Mouse (Mus musculus): ENCODE measurements at regions not wholly inside any gene's neighbourhood (a gene's known extent, or its start where the extent isn't known, plus 50 kb on each side); places are given as distances from the start of the nearest gene placed in this dataset.

GRCm38 (mm10) chr13:43967516-43967915 is 182.9 kb downstream of the Cd83 start:
- DNase-seq (ENCODE audit: low spot score) = no peak

- DNase-seq (ENCODE audit: low spot score) = no peak
Observed at GRCm38 (mm10) chr13:43972906-43973305, 188.3 kb downstream of the Cd83 start.

GRCm38 (mm10) chr13:43975281-43975680 is 190.7 kb downstream of the Cd83 start:
- DNase-seq (ENCODE audit: low spot score) = no peak

DNA sequence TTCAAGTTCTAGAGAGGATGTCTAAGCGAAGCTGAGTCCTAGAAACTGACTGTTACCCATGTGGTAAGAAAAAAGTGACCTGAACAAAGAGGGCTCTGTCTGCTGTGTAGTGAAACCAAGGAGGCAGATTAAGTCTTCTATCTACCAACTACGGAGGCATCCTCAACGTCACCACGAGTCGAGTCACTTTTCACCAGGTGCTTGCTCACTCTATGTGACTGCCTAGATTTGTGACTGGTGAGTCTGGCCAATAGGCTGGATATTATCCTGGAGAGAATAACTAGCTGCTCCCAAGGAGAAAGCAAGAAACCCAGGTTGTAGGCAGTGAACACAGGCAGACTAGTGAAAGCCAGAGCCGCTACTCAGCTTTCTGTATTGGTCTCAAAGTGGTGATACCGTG is 191.2 kb downstream of the Cd83 start:
- DNase-seq (ENCODE audit: low spot score) = no peak

- no peak for DNase-seq (ENCODE audit: low spot score)
Observed at GRCm38 (mm10) chr13:43976676-43977075, 192.1 kb downstream of the Cd83 start.

- DNase-seq (ENCODE audit: low spot score) = no peak
Observed at GRCm38 (mm10) chr13:43987338-43987737, 202.8 kb downstream of the Cd83 start.

DNA sequence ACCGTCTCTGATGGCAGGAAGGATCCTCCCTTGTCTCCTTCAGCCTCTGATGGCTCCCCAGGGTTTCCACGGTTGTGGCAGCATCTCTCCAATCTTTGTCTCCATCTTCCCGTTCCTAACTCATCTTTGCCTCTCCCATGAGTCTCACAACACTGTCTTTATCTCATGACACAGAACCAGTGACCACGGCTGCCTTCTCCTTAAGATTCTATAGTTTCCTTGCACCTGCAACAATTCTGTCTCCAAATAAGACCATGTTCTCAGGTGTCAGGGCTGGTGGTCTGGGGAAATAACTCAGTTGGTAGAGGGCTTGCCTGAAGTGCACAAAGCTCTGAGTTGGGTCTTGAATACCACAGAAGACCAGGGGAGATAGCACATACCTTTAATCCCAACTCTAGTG is 203.8 kb downstream of the Cd83 start:
- no peak for DNase-seq (ENCODE audit: low spot score)

DNA sequence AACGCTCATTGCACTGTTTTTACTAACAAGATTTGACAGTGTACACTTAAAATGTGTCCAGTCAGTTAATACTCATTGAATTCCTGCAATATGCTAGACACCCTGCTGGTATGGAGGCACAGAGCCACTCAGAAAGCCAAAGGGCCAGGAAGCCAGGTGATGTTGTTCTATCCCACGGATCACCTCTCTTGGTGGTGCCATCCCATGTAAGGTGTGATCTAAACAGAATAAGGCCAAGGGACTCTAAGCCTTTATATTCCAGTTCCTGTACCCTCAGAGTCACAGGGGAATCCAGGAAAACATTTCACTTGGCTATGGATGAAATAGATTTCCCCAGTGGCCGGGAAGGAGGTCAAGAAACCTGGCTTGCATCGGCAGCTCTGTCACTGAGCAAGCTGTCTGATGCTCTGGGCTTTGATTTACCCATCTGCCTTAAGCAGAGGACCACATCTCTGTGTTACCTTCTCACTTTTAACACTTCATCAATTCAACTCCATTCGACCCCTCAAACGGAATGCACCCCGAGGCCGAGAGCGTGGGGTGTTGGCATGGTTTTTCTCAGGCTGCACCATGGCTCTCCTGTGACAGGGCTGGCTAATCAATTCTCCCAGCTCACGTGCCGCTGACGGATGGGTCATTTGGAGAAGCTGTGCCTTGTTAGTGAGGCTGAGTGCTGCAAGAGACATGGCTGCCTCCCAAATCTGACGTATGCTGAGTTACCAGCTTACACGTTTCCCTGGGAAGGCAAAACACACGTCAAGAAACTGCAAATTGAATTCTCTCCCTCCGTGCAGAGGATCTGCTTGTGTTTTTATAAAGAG is 205.9 kb downstream of the Cd83 start:
- DNase-seq (ENCODE audit: low spot score) = peak; percentile 78

GRCm38 (mm10) chr13:43991774-43992173 is 207.2 kb downstream of the Cd83 start:
- DNase-seq (ENCODE audit: low spot score) = peak; percentile 76

DNA sequence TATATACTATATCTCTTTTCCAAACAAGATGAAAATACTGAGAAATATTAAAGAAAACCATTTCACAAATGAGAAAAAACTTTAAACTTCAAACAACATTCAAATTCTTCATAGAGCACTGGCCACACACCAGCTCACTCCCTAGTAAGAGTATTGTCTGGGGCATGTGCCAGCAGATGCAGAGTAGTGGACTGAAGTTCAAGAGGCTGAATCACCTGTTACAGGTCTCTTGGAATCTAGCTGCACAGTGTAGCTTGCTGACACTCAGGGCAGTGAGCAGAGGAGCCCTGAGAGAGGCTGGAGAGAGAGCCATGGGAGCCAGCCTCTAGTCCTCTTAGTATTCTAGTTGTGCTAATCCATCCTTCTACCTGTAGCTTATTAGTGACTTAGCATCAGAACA is 208.4 kb downstream of the Cd83 start:
- DNase-seq (ENCODE audit: low spot score) = no peak

- no peak for DNase-seq (ENCODE audit: low spot score)
Observed at GRCm38 (mm10) chr13:43994361-43994760, 209.8 kb downstream of the Cd83 start.

GRCm38 (mm10) chr13:43995623-43996022 is 211.0 kb downstream of the Cd83 start:
- DNase-seq (ENCODE audit: low spot score) = no peak

DNA sequence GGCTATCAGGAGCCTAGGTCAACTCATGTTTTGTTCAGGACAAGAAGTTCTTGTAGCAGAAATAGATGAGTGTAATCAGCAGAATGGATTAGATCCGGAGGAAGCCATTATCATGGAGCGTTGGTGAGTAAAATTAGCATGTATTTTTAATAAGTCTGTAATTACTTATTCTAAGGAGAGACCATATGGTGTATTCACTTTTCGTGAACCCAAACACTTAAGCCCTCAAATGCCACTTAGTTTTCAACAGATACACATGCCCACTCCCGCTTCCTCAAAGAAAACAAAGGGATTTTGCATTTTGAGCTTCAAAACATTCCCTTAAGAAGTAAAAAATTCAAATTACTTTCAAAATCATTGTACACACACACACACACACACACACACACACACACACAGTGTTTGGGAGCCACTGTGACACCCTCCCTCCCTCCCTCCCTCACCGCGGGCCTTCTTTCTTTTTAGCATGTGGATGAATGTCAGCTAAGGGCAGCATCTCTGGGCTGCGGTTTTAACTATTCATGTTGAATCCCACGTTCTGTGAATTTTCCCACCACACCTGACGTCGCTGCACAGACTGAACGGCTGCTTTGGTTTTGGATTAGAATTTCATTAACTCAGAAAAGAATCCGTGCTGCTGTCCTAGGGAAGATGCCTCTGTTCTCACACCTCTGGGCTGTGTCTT is 217.4 kb downstream of the Cd83 start:
- no peak for DNase-seq (ENCODE audit: low spot score)

- no peak for DNase-seq (ENCODE audit: low spot score)
Observed at GRCm38 (mm10) chr13:44012868-44013267, 228.3 kb downstream of the Cd83 start.

- DNase-seq (ENCODE audit: low spot score) = no peak
Observed at GRCm38 (mm10) chr13:44018489-44019303, 234.1 kb downstream of the Cd83 start.

GRCm38 (mm10) chr13:44019304-44019583 is 234.7 kb downstream of the Cd83 start:
- DNase-seq (ENCODE audit: low spot score) = no peak

DNA sequence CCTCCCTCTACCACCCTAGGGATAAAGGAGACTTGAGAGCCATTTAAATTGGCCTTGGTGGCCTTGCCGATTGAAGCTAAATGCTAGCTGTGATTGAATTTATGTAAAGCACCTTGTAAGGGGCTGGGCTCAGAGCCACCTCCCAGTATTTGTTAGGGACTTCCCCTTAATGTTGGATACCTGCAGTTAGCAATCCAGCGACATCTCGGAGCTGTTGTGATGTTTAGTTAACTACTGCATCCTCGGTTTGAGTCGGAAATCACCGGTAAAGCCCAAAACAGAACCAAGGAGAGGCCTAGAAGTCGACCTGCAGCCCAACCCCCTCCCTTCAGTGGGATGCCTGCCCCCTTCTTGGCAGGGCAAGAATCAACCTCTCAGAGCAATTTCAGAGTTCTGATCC is 236.3 kb downstream of the Cd83 start:
- no peak for DNase-seq (ENCODE audit: low spot score)

DNA sequence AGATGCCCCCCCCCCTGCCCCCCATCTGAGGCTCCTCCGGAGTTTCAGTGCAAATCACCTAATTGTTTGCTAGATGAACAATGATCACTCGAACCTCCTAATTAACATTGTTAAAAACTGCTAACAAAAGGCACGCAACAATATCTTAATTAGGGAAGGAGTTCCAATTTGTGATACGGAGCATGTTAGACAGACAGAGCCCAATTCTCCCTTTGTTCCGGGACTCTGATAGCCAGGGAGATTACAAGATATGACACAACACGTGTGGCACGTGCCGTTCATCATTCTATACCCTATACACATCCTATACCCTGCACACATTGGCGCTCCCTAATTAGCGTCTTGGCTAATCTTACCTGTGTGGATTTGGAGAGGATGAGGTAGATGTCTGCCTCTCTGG is 237.5 kb downstream of the Cd83 start:
- no peak for DNase-seq (ENCODE audit: low spot score)

DNA sequence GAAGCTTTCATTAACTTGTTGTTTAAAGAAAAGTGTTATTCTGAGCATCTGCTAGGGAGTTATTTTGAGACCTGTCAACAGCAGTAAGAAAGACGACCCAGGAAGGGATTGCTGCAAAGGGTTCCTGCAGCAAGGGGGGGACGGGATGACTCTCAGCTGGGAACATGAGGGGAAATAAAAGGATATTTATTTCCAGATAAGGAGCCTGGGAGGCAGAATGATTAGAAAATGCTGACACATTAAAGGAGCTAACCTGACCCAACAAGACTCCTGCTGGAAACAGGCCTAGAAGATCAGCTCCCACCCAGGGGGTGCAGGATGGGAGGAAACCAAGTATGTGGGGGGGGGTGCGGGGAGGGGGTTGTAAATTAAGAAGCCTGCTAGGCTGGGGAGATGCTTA is 240.0 kb downstream of the Cd83 start:
- no peak for DNase-seq (ENCODE audit: low spot score)

GRCm38 (mm10) chr13:44026321-44027255 is 242.0 kb downstream of the Cd83 start:
- no peak for DNase-seq (ENCODE audit: low spot score)

DNA sequence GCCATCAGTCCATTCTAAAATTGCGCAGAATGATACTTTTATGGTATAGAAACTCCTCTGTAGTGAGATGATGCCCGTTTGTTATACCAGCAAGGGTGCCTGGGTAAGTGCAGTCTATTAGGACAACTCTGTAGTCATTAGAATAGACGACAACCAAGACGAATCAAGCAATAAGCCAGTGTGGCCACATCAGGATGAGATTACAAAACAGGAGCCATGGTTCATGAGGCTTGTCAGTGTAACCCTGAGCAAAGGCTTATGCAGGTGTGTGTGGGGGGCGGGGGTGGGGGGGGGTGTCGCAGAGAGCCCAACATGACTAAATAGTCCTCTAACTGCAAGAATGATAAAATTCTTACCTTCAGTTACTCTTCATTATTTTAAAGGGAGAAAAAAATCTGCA is 243.5 kb downstream of the Cd83 start:
- DNase-seq (ENCODE audit: low spot score) = no peak

GRCm38 (mm10) chr13:44030590-44030989 is 246.0 kb downstream of the Cd83 start:
- no peak for DNase-seq (ENCODE audit: low spot score)
